Mouse (Mus musculus) heart, postnatal 36 days (tissue): ENCODE data around the gene Tpst2. TPM values are rescaled to one million over a fixed set of nuclear protein-coding genes. Genes with fewer than 3 reads are reported as not detected.
A peak's percentile ranks its signal among the peaks of the same experiment; 100 is the strongest.

ENCODE experiments used
- DNase-seq, 2 experiments: peaks; one replicate each; pipeline ENCODE4 v3.0.0; 2021 to 2022
- intact Hi-C: fragments of 180-260 bp; cut with DNase I; formaldehyde crosslinking; loops from one replicate; pipeline ENCODE4 v1.15.1; 2025
- total RNA-seq, 2 experiments: library from RNA; stranded (reverse); gene quantifications; 2 replicates each; pipeline ENCODE4 v1.2.3; 2021

Gene Tpst2
- total RNA-seq, 2 experiments from 2014 or later = 39.1 to 42.0 TPM

DNA sequence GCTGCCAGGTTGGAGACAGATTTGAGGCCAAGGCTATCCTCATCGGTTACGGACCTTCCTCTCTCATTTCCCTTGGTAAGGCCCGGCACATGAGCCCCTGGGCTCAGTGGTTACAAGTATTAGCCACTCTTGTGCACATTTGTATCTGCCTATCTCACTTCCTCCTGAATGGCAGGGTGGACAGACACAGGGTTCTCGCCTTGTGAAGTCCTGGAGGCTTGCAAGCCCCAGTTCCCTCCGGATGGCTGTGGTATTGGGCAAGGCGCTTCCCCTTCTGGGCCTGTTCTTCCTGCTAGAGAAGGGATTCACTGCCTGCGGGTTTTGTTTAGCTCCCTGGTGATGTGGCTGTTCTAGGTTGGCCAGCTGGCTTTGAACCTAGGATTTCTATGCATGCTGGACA is 3.7 kb downstream of the Tpst2 start:
- DNase-seq = no peak
- intact Hi-C loops = no loop called here

- DNase-seq = no peak
- intact Hi-C loops = no loop called here
These were observed 4.6 kb downstream of the Tpst2 start for GRCm38 (mm10) chr5:112280863-112281660.

- DNase-seq = peak in 1 of 2 experiments; percentile 15
- intact Hi-C loops = no loop called here
These were observed 5.2 kb downstream of the Tpst2 start for GRCm38 (mm10) chr5:112281676-112282075.

- DNase-seq = peak in 1 of 2 experiments; percentile 3
- intact Hi-C loops = no loop called here
These were observed 5.8 kb downstream of the Tpst2 start for GRCm38 (mm10) chr5:112282123-112282779.

GRCm38 (mm10) chr5:112282780-112283482 is 6.4 kb downstream of the Tpst2 start:
- DNase-seq = peak in 1 of 2 experiments; percentile 26
- intact Hi-C loops = no loop called here

DNA sequence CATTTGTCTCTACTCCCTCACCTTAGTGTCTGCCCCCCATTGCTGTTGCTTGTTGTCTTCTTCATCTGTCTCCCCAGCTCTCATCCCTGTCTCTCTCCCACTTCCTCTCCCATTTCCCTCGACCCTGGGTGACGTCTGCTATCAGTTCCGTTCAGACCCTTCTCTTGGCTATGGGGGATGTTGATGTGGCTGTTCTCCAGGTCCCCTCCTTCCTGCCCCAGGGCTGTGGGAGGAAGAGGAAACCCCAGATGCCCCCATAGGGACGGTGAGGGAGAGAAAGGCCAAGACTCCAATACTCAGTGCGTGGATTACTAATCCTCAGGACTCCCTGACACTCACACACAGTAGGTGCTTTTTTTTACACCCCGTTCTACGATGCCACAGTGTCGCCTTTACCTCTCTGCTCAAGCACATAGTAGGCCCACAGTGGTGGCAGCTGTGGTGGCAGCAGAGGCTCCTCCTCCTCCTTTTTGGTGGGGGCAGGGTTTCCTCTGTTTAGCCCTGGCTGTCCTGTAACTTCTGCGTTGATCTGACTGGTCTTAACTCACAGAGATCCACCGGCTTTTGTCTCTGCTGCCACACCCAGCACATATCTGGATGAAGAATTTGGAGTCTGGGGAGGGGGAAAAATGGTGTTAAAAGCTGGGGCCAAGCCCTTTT is 7.2 kb downstream of the Tpst2 start:
- intact Hi-C loops = loop anchor here (2.0 kb wide), 1 partner anchor 41 kb away; no protein-coding TSS in a partner anchor
- DNase-seq = peak; percentile 42 to 54

- intact Hi-C loops = loop anchor here (2.0 kb wide), 1 partner anchor 41 kb away; no protein-coding TSS in a partner anchor
- DNase-seq = no peak
These were observed 7.7 kb downstream of the Tpst2 start for GRCm38 (mm10) chr5:112284203-112284582.

DNA sequence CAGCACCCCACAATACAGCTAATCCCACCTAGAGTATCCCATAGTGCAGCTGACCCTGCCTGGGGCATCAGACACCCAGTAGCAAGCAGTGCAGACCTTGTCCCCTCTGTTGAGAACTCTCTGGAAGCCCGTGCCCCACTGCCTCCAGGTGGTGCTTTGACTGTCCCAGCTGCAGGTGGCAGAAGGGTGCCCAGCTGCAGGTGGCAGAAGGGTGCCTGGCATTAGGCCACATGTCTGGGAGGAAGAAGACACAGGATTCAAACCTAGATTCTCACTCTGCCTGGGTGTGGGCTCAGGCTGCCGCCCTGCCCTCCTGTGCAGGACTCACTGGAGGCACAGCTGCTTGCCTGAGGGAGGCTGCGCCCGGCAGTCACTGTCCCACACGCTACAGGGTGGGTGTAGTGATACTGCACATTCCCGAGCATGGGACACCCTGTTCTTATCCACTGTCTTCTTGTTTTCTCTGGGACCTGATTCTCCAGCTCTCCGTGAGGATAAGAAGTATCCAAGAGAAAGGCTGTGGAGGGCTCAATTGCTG is 9.1 kb downstream of the Tpst2 start:
- intact Hi-C loops = loop anchor here (2.0 kb wide), 1 partner anchor 39 kb away; no protein-coding TSS in a partner anchor
- DNase-seq = no peak

GRCm38 (mm10) chr5:112286608-112286983 is 10.1 kb downstream of the Tpst2 start:
- intact Hi-C loops = no loop called here
- DNase-seq = no peak

- intact Hi-C loops = no loop called here
These were observed 10.6 kb downstream of the Tpst2 start for GRCm38 (mm10) chr5:112286984-112287641.

GRCm38 (mm10) chr5:112287652-112288051 is 11.2 kb downstream of the Tpst2 start:
- no peak for DNase-seq
- intact Hi-C loops = no loop called here

More at GRCm38 (mm10) chr5:112286984-112287641, 10.6 kb downstream of the Tpst2 start:
- no peak for DNase-seq

DNA sequence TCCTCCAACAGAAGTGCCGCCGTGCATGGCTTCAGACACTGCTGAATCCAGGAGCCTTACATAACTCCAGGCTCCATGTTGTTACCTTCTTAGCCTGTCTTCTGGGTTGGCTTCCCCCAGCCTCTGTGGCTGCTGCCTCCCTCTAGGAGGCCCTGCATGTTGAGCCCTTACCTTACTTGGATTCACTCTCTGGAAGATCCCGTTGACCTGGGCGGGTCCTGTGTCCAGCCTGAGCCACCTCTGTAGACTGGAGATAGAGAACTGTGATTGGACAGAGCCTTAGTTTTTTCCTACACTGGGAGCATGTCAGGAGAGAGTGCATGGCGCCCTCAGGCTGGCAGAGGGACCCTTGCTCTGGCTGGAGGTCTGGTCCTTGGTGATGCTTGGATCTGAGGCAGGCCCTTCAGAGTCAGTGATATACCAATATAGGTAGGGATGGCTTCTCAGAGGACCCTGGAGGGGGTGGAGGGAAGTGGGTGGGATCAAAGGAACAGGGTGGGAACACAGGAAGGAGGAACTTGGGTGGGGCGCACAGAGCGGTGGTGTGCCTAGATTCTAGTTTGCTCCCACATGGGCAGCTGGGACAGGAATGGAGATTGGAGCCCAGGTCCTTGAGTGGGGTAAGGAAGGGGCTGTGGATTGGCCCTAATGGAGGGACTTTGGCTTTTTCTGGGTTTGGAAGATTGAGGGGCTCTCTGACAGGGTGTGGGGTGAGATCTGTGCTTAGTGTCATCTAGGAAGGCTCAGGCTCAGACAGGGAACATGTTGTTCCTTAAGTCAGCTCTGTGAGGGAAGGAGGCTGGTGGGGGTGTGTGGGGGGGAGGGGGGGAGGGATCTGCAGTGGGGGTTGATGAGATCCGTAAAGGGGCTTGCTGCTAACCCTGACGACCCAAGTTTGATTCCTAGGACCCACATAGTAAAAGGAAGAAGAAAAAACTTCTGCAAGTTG is 12.0 kb downstream of the Tpst2 start:
- intact Hi-C loops = no loop called here
- DNase-seq = peak; percentile 46 to 69

- peak; percentile 55 to 60 for DNase-seq
- intact Hi-C loops = no loop called here
These were observed 12.7 kb downstream of the Tpst2 start for GRCm38 (mm10) chr5:112289236-112289635.

- intact Hi-C loops = no loop called here
- DNase-seq = peak; percentile 55 to 74
These were observed 13.5 kb downstream of the Tpst2 start for GRCm38 (mm10) chr5:112289819-112290535.

GRCm38 (mm10) chr5:112290536-112290880 is 14.0 kb downstream of the Tpst2 start:
- intact Hi-C loops = no loop called here
- DNase-seq = no peak

DNA sequence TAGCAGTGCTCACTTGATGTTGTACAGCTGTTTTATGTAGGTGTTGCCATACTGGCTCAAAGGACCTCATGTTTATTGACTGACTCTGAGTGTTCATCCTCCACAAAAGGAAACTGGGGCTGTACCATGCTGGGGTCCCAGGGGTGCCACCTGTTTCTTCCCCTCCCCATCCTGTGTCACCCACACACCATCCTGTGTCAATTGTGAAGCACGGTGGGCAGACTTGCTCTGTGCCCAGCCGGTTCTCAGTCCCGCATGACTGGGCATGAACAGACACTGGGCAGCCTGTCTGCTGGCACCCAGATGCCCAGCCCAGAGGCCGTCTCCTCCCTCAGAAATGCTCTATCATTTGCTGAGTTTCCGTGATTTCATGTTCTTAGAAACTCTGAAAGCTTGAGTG is 15.4 kb downstream of the Tpst2 start:
- no peak for DNase-seq
- intact Hi-C loops = no loop called here

DNA sequence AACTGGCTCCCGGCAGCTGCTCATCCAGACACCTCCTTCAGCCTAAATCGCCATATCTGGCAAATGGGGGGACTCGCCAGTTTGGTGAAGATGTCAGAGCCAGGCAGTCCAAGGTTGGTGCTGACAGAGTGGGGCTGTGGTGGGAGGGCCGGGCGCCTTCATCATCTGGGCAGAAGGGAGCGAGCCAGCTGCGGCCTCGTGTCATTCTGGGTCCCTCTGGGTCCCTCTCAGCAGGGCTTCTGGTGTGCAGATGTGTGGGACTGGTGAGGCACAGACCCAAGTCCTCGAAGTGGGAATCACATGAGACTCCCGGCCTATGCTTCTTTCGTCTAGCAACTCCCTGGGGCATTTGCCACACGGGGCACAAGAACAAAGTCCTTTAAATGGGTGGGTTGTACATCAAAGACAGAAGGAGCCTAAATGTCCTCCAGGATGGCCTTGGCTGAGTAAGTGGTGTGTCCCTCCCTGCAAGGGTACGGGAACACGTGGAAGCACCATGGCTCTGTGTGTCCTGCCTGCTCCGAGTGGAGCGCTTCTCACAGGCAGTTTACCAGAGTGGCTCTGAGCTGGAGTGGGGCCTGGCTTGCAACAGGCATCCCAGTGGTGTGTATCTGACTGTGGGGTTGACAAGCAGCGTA is 16.0 kb downstream of the Tpst2 start:
- intact Hi-C loops = no loop called here
- DNase-seq = no peak

DNA sequence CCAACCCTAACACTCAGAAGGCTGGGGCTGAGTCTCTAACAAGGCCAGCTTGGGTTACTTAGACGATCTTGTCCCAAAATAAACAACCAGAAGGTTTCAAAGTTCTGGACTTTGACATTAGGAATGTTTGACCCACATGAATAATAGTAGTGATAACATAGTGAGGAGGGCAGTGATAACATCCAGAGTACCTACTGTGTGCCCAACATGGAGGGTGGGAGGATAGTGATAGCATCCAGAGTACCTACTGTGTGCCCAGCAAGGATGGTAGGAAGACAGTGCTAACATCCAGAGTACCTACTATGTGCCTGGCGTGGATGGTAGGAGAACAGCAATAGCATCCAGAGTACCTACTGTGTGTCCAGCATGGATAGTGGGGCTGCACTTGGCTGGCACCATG is 17.3 kb downstream of the Tpst2 start:
- intact Hi-C loops = loop anchor here (2.0 kb wide), 1 partner anchor 15 kb away; no protein-coding TSS in a partner anchor
- no peak for DNase-seq
